Mouse (Mus musculus): ENCODE results near the gene Rnf141. TPM values are rescaled to one million over a fixed set of nuclear protein-coding genes. Genes with fewer than 3 reads are reported as not detected.

The Rnf141 gene
- total RNA-seq, 2 experiments from 2014 or later = 43.8 to 46.3 TPM

DNA sequence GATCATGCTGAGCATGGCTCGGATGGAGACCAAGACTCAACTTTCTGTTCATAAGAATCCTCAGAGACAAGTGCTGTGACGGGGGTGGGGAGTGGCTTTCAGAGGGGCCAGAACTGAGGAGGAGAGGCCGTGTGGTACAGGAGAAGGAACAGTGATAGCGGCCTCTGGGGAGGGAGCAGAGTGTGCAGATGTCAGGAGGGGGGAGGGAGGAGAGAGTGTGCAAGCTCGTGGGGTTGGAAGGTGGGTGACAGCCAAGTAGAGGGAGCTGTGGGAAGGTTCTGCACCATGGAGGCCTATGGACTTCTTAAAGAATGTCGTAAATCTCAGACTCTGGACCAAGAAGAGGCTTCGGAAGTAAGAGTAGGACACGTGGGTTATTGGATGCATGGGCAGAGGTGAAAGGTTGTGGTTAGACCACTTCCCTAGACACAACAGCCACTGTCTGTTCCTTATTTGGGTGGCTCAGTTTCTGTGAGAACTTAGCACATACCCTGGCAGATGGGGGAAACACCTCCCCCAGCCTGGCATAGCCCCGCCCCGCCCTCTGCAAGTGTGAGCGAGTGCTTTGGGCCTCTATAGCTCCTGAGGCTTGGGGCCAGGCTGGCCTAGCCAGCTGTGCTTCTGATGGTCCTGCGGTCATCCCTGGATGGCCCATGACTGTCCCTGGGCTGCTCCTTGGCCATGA, 47.7 kb downstream of the Rnf141 start:
- no peak for DNase-seq

DNA sequence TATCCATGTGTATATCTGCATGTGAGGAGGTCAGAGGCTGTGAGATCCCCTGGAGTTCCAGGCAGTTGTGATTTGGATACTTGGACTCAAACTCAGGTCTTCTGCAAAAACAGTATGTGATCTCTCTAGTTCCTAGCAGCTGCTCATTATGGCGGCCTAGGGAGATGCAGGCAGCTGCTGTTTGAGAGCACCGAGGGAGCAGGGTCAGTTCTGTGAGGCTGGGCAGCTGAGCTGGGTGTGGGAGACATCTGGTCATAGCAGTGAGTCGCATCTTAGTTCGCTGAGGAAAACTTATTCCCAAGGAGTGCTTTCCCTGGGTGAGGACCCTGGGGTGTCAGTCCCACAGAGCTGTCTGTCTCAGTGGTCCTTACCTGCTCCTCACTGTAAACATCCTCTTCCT, 49.5 kb downstream of the Rnf141 start:
- no peak for DNase-seq

DNA sequence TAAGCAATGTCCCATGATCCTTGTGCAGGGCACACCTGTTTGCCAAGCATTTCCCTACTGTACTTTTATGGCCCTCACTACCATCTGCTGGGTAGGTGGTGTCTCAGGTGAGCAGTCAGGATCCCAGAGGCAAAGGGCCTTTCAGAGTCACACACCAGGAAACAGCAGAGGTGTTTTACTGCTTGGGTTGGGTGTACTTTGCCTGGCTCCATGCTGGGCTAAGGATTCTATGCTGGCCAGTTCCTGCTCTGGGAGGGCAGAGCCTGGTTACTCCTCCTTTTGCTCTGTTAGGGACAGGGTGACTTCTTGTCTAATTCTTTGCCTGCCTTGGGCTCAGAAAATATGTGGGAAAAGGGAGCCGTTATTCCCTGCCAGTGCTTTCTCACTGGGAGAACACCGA, 51.4 kb downstream of the Rnf141 start:
- no peak for DNase-seq

DNA sequence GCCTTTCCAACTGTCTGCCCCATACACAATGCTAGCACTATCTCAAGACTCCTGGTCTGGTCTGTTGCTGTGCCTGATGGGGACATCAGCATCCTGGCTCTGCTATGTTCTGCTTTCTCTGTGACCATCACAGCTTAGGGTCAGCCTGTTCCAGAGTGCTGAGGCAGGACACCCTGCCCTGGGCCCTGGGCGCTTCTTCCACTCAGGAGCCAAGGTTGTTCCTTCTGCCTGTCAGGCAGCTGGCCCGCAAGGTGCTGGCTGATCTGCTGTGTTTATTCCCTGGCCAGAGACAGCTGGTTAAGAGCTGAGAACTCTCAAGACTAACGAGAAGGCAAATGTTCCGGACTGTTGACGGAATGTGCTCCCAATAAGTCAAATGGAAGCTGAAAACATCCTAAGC, 52.1 kb downstream of the Rnf141 start:
- DNase-seq = no peak

DNA sequence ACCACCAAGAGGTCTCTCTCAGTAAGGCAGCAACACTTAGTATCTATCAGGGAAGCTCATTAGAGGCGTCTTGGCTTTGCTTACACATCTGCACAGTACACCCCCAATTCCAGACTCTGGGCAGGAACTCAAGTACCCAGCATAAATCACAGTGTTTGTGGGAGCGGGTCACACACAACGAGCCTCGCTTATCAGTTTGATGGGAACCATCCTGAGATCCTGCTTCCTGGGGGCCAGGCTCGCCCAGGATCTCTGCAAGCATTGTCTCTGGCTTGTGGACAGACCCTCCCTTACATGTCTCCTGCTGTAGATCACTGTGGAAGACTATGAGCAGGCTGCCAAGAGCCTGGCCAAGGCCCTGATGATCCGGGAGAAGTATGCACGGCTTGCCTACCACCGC, 53.4 kb downstream of the Rnf141 start:
- DNase-seq = no peak

DNA sequence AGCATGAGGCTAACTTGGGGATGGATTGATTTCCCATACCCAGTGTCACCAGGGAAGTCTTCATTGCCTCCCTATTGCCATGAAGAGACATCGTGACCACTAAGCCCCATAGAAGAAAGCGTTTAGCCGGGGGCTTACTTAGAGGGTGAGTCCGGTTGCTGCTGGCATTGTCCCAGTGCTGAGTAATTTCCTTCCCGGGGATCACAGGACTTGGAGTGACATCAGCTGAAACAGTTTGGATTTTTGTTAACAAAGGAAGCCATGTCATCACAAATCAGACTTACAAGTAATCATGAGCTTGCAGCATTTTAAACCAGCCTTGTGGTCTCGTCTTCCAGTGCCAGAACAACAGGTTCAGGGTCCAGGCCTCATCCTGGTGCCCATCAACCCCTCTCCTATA, 56.9 kb downstream of the Rnf141 start:
- peak; percentile 72 to 84 for DNase-seq

DNA sequence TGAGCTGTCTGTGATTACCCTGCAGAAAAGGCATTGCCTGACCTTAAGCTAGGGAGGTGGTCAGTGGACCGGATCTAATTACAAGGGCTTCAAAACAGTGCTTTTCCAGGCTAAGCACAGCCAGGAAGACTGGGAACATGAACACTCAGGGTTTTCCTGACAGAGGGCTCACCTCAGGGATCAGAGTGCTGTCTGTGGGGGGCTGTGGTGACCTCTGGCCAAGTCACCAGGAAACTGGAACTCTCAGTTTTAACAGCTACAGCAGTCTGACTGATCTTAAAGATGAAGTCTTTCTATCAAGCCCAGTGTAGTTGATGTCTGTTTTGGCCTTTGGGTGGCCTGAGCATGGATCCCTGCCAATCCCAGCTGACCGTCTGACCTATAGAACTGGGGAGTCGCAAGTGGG, 58.5 kb downstream of the Rnf141 start:
- no peak for DNase-seq

DNA sequence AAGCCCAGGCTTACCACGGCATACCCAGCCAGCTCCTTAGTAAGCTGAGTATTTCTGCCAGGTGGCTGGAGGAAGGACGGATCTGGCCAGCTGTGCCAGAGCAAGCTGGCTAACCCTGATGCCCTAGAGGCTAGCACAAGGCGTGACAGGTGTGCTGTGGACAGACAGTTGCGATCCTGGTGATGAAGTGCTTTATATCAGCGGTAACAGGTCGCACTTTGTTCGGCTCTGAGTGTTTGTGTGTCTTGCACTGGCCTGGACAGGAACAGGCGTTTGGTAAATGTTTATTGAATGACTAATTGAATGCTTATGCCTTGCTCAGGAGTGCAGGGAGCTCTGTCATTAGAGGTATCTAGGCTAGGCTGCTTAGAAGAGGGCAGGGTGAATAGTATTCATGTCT, 59.3 kb downstream of the Rnf141 start:
- DNase-seq = no peak

DNA sequence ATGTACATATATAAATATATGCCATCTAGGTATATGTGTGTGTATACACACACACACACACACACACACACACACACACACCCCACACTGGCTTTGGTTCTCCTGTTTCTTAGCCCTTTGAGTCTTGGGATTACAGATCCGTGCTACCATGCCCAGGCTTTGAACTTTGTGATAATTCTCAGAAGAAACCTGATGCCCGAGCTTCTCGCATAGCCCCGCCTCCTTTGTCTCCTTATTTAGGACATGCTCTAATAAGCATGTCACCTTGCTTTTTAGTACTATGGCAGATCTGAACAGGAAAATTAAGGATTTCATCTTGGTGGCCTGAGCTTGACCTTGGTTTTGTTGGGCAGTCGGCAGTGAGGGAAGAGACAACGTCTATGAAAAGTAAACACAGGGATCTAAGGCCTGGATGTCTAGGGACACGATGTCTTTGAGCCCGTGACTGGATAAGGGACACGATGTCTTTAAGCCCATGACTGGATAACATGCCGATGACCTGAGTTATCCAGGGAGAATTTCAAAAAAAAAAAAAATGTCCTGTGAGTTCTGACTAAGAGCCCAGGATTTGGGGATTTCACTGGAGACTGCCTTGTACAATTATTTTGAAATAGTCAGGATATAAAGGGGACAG, 61.3 kb downstream of the Rnf141 start:
- DNase-seq = peak in 1 of 2 experiments; percentile 57

DNA sequence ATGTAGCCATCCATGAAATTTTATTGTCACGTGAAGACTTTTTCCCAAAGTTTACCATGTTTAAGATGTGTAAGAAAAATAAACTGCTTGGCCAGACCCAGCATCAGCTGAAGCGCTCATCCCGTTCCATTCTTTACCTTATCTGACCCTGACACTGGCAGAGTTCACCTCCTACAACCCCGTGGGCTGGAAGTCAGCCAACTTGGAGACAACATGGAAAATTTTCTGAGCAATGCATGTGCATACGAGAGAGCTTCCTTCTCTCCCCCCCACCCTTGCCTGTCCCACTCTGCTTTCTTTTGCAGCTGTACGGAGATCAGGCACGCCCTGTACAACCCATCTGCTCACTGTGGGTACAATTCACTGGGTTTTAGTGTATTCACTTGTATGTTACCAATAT, 62.1 kb downstream of the Rnf141 start:
- DNase-seq = peak; percentile 71 to 83

DNA sequence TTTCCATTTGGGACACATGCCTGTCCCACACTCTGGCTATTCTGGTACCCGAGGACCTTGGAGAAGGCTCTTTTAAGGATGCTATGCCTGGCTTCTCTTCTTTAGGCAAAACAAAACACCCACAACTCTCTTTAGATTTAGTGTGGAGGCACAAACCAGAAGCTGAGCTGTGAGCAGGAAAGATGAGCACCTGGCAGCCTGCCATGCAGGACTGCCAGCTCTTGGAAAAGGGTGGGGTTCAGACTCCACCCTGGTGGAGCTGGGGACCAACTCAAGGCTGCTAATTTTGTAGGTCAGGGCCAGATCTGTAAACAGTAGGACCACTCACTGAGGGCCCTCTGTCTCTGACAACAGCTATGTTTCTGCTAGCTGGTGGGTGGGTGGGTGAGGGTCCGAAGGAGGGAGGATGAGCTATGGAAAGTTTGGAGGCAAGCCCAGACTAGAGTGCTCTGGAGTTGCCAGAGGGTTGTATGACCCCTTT, 63.0 kb downstream of the Rnf141 start:
- DNase-seq = no peak

DNA sequence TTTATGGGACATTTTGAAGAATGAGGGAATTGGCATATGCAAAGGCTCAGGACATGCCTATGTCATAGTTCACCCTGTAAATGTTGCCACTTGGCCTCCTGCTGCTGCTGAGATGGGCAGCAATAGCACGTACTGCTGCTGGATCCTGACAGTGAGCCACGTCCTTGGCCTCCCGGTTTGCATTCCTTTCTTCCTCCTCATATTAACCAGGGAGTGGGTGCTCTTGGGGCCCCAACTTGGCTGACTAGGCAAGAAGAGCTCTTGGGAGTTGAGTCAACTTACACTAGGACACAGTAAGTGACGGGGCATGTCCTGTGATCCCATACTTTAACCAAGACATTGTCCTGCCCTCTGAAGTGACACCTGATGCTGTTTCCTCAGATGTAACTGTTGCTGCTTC, 63.7 kb downstream of the Rnf141 start:
- DNase-seq = no peak

DNA sequence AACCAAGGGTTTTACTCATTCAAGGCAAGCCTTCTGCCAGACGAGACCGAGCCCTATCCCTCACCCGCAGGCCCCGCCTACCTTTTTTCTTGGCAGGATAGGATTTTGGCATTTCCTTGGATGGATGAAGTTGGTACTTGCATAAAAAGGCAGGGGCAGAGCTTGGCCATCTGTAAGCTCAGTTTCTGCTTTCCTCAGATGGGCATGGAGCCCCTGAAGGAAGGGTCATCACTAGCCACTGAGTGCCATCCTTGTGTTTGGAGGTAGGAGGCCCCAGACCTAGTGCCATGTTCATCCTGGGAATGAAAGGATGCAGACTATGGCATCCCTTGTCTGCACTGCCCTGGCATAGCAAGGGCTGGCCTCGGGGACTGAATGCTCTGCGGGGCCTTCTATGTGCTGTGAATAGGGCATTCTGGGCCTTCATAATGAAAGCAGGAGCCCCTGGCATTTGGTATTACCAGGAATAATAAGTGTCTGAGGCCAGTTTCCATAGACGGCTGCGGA, 64.6 kb downstream of the Rnf141 start:
- DNase-seq = no peak

DNA sequence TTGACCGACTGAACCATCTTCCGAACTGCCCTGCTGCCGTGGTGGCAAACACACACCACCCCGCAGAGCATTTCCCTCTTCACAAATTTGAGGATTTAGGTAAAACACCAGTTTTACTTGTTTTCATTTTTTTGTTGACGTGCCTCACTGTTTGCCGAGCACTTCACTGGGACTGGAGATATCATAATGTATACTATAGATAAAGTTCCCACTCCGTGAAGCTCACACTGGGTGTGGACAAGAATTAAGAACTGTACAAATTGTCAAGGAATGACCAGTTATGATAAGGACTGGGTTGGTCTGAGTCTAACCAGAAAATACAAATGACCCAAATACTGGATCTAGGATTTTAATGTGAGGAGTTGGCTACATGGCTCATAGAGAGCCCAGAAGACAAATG, 65.3 kb downstream of the Rnf141 start:
- no peak for DNase-seq

DNA sequence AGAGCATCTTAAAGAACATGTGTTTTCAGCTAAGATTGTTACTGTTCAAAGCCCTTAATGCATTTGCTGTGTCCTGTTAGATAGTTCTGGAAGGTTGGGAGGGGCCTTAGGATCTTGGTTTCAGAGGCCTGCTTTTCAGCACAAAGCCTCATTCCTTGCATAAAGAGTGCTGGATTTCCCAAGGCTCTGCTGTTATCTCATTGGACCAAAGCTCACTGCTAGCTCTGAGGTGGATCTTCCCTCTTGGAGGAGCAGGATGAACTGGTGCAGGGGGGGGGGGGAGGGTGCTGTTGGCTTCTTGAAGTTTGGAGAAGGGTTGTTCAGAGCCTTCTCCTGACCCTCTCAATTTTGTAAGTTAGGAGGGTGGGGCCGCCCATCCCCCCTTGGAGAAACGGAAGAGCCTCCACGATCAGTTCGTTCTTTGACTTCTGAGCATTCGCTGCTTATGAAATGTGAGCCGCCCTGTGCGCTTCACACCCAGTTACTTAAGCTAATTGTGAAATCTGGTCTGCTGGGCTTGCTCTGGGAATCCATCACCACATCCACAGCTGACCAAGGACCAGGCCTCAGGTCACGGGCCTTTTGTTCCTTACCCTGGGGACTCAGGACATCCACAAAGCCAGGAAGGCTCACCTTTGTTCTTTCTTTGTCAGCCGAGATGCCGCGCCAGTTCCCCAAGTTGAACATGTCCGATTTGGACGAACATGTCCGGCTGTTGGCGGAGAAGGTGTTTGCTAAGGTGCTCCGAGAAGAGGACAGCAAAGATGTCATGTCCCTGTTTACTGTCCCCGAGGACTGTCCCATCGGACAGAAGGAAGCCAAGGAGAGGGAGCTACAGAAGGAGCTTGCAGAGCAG, 66.9 kb downstream of the Rnf141 start:
- no peak for DNase-seq

DNA sequence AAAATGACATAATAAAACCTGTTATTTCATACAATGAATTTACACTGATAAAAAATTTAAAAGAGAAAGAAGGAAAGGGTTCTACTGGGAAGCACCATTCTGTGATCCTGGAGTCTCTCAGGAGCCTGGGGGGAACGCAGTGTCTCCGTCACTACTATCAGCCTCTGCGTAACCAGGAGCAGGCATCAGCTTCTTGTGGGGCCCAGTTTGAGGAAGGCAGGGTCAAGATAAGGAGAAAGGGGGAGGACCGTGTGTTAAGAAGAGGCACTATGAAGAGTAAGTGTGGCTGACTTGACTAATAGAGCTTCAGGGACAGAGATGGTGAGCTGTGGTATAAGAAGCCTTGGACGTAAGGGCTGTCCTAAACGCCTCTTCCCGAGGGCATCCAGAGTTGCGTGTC, 69.6 kb downstream of the Rnf141 start:
- DNase-seq = no peak

DNA sequence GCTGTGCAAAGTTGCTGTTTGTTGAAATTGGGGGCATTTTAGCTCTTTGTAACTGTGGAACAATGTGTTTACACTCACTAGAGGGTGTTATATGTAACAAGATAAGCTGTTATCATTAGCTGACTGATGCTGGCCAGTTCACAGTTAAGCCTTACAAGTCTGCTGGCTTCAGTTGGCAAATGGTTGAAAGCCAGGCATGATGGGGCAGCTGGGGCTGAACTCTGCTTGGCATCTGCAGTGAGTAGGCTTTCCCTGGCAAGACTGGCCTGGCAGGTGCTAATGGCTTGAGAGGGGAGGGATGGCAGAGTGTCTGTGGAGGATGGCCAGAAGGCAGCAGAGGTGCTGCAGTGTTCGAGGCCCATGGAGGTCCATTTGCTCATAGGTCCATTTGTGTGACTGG, 70.2 kb downstream of the Rnf141 start:
- peak; percentile 69 to 78 for DNase-seq

DNA sequence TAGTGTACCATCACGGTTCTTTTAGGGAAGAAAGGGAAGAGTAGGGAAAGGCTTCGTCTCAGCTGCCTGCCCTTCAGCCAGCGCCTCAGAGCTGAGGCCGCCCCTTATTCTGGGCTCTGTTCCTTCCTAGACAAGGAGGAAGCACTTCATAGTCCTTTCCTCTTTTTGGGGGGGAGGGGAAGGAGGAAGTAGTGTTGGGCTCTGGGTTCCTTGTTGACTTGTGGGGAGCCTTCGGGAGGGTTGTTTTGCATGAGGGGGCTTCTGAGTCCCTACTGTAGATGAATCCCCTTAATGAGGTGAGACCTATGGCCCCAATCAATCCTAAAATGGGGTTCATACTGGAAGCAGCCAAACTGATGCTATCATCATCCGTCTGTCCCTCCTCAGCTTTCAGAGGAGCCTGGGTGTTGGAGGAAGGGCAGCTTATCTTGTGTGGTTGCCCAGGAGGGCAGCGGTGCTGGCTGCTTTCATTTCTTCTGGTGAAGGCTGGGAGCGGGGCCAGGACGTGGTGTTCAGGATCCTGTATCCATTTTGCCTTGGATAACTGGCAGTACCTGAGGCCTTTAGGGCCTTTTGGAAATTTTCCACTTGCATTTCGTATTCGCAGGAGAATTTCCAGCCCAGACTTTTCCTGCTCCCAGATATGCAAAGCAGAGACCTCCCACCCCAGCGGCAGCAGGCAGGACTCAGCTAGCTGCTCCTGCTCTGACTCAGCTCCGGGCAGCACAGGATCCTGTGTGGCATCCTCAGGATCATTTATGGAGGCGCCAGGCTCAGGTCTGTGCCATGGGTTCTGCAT, 70.9 kb downstream of the Rnf141 start:
- peak; percentile 83 to 84 for DNase-seq

DNA sequence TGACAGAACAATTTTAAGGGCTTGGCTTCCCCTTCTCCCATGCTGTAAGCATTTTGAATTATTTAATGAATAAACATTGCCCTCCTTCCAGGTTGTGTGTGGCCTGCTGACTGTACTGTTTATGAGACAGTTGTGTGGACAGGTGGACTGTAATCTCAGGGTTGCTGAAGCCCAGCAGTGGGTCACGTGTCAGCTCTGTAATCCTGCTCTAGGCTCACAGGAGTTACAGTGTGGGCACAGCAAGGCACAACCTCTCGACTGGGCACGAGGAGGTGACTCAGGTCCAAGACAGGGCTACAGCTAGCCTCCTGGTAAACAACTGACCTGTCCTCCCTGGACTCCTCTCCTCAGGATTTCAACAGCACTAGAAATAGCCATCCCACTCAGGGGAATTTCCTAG, 71.9 kb downstream of the Rnf141 start:
- peak in 1 of 2 experiments; percentile 26 for DNase-seq

DNA sequence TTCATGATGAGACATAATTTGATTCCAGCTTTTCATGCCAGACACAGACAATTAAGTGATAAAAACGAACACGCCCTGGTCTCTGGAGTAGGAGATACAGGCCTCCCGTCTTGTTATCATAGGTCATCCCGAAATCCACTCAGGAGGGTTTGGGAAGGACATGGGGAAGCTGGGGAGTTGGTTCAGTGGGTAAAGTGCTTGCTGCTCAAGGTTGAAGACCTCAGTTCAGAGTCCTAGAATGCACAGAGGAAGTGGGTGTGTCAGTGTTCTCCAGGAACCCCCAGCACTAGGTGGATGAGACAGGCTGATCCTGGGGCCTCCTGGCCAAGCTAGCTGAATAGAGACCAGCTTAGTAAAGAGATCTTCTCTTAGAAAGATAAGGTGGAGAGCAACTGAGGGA, 73.3 kb downstream of the Rnf141 start:
- no peak for DNase-seq

DNA sequence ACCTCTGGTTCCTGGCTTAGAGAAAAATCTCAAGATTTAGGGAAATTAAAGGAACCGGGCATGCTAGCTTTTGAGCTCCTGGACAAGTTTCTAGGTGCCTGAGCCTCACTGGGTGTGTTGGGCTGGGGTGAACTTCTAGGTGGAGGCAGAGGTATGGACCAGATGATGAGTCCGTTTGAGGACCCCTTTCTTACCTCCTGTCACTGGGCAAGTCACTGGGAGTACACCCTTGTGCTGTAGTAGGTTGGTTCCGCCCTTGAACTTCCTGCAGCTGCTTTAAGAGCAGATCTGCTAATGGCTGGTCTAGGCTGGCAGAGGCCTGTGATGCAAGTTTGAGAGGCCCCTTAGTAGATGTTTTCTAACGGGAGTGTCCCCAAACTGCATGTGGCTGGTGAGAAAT, 75.2 kb downstream of the Rnf141 start:
- DNase-seq = peak; percentile 63 to 64

DNA sequence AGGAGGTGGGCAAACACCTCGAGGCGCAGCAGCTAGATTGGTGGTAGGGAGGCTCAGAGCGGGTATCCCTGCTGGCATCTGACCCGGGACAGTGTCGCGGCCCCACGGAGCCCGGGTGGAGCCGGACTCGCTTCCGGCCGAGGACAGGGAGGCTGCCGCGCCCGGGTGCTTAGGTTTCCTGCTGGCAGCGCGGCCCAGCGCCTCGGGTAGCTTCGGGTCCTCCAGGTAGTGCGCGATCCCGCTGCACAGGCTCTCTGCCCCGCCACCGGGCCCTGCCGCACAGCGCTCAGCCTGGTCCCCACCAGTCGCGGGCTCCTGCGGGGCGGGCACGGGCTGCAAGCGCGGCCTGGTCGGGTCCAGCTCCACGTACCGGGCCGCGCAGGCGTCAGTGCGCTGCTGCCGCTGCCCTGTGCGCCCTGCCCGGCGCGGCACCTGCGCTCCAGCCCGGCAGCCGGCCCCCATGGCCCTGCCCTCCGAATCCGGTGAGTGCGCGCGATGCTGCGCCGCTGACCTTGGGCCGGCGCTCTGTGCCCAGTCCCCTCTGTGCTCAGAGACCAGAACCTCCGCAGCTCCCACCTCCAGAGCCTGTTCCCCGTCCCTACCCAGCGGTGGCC, 75.7 kb downstream of the Rnf141 start:
- peak; percentile 68 to 72 for DNase-seq

All from heart, adult 18-20 months (tissue).